Mouse (Mus musculus) lung, postnatal 10 days (tissue): ENCODE measurements around the gene Shisa2.

Experiments used
- DNase-seq: peaks from one replicate; pipeline ENCODE4 v3.0.0; 2021

Gene Shisa2

GRCm38 (mm10) chr14:59633295-59633898 is 8.3 kb downstream of the Shisa2 start:
- no peak for DNase-seq

DNA sequence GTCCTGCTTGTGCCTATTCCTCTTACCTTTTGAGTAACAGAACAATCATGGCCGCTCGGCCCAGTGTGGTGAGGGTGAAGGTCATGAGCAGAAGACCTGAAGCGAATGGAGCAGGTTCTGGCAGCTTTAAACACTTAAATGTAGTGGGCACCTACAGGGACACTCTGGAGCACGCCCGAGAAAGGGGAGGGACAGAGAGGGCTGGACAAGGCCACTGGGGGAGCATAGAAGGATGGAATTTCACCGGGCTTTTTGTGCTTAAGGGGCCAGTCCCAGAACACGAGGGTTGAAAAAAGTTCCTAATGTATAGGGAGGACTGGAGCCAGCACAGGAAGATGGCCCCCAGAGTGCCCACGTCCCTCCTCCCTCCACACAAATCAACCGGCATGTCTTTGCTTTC is 8.9 kb downstream of the Shisa2 start:
- DNase-seq: no peak

- DNase-seq: no peak
These were observed 14.0 kb downstream of the Shisa2 start for GRCm38 (mm10) chr14:59638906-59639703.

DNA sequence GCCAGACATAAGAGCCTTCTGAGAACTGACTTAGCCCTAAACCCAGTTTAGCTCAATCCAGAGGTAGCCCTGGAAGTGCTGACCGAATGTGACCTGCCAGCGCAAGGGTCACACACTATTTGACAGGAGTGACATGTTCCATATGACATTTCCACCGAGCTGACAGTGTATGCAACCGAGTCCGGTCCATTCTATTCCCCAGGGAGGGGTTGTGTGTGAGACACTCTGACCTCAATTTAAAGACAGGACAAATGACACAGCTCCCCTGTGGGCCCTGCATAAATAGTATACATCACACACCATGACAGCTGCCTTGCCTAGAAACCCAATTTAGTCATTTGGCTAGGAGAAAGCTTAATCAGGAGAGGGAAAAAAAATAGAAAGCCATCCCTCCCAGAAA is 16.7 kb downstream of the Shisa2 start:
- DNase-seq: no peak

- peak; percentile 43 for DNase-seq
These were observed 18.5 kb downstream of the Shisa2 start for GRCm38 (mm10) chr14:59643582-59643981.

DNA sequence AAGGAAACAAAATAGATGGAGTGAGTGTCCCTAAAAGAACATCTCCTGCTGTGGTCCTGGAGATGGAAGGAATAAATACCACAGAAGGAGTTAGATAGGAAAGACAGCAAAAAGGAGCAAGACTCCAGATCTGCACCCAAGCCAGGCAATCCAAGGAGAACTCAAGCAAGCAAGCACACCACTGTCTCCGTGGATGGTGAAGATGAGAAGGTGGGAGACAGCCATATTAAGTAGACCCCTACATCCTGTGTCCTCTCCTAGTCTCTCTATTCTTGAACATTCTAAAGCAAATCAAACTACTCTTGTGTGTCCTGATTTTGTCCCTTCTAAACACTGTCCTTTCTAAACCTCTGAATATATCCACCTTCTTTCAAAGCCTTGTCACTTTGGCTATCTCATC is 19.1 kb downstream of the Shisa2 start:
- DNase-seq: no peak

- no peak for DNase-seq
These were observed 19.8 kb downstream of the Shisa2 start for GRCm38 (mm10) chr14:59644896-59645295.

GRCm38 (mm10) chr14:59646826-59647697 is 22.0 kb downstream of the Shisa2 start:
- DNase-seq: peak; percentile 33

GRCm38 (mm10) chr14:59648611-59649010 is 23.5 kb downstream of the Shisa2 start:
- no peak for DNase-seq

DNA sequence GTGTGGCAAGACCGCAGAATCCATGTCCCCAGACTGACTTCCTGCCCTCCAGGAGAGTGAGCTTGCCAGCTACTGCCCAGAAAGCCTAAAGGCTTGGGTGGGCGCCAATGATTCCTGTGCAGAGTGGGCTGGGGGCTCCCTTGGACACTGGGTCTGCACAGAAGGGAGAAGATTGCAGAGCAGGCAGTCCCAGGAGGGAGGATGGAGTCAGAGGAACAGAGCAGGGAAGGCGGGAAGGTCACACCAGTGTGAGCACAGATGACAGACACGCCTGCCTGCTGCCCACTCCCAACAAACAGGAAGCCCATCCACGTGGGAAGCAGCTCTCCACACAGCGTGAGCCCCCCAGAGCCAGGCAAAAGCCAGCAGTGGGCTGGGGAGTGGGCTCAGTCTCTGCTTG is 24.2 kb downstream of the Shisa2 start:
- no peak for DNase-seq

GRCm38 (mm10) chr14:59656591-59656990 is 31.5 kb downstream of the Shisa2 start:
- no peak for DNase-seq

GRCm38 (mm10) chr14:59657098-59657497 is 32.0 kb downstream of the Shisa2 start:
- DNase-seq: no peak

DNA sequence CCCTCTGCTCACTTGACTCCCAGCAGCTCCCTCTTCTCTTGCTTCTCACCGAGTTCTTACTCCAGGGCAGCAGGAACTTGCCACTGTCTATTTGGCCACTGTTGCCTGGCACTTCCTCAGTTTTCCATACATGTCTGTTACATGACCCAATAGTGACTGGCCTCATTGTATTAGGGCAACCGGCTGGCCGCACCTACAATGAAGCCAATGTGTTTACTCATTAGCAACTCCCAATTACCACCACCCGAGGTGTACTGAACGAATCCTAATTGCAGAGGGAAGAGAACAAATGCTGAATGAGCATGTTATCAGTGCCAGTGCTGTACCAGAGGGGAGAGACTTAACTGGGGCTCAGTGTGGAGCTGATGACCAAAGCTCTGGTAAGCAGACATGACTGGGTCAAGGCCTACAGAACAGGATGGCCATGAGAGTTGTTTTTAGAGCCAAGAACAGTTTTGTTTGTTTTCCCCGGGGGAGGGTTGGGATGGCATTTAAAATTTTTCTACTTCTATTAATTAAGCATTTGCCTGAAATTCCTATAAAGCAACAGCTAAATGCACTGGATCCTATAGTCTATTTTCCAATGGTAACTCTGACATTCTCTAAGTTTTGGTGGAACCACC is 47.9 kb downstream of the Shisa2 start:
- no peak for DNase-seq

- DNase-seq: no peak
These were observed 49.4 kb downstream of the Shisa2 start for GRCm38 (mm10) chr14:59674556-59674955.

DNA sequence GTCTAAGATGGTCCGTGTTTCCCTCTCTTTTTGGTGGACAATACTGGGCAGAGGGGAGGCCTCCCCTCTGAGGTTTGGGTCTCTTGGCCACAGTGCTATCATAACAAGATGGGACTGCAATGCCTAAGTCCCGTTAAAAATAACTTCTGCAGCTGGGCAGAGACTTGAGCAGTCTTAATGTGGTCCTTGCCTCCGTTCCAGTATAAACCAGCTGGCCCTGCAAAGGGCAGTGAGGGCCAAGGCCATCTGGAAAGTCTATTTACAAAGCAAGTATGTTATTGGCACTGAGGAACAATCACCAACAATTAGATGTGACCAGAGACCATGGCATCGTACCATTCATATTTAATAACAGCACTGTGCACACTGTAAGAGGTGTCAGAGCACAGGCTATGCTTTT is 50.2 kb downstream of the Shisa2 start:
- DNase-seq: peak; percentile 16

DNA sequence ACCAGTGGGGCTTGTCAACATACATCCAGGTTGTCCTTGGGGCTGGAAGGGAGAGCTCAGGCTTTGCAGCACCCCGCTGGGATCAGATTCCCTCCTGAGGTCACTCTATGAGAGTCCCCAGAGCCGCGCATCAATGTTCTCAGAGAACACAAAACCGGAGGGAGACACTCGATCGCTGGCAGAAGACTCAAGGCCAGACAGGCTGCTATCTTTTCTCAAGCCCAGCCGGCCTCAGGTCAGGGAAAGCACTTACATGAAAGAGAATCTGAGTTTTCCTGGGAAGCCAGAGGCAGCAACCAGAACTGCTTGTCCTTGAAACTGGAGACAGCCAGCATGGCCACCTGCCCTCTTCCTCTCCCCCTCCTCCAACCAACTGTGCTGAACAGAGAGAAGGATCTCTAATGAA is 52.5 kb downstream of the Shisa2 start:
- DNase-seq: no peak
